ENCODE assay signal across 8 mouse cellular contexts in the genomic region with DNA sequence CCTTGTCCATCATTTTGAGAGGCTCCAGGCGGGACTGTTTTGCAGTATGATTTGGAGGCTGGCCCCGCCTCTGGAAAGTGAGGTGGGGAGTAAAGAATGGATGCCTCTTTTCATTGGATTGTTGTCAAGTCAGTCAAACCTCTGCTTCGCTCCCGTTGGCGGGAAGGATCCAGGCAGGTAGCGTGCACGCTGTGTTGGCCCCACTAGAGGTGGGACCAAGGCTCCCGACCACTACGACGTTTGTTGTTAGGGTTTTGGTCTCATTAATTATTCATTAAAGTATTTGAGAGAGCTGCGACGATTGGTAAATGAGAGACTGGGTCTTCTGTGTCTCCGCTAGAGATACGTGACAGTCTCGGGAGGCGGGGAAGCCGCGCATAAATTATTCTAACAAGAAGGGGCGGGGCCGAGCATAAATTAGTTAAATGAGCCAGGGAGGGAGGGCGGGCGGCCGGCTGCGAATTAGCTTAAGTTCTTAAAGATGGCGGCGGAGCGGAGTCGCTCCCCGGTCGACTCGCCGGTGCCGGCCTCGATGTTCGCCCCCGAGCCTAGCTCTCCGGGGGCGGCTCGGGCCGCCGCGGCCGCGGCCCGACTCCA. TPM values are rescaled to one million over a fixed set of nuclear protein-coding genes. Genes with fewer than 3 reads are reported as not detected.
DNase-seq lines count a peak whose midpoint lies in the region; ATAC-seq lines count a peak whose summit lies in the region.

A gene (plus strand): TSS at position 420 of the 597 bp plus-strand sequence.

- ATAC-seq in erythroblast, adult 5-6 weeks (replicated peaks; ENCODE audit: low FRiP score, poor library complexity, severe bottlenecking): peak; percentile 70
- ATAC-seq in kidney, embryonic 15.5 days (replicated peaks; ENCODE audit: low FRiP score): peak; percentile 96
- peak; percentile 87 for ATAC-seq in monocyte, adult 5-6 weeks (replicated peaks; ENCODE audit: insufficient number of reproducible peaks, low FRiP score, low TSS enrichment, poor library complexity, severe bottlenecking)

- peaks cover 17% of the 10 kb centered on the region for H3K36me3 ChIP-seq in heart, embryonic 10.5 days
- peaks cover 9% of the 10 kb centered on the region; the same call in 1 of the 2 replicates for H3K36me3 ChIP-seq in kidney, embryonic 15.5 days

- 0% methylated on average over 45 of the region's 45 CpGs for WGBS in heart, embryonic 10.5 days
- WGBS in kidney, embryonic 15.5 days: under 1% methylated on average over 45 of the region's 45 CpGs

- peak within 1 kb of the TSS; percentile 94 for H3K4me3 ChIP-seq in heart, embryonic 10.5 days
- H3K4me3 ChIP-seq in kidney, embryonic 15.5 days (replicated peaks): peak within 1 kb of the TSS; percentile 92

- peaks cover 57% of the 10 kb centered on the region for H3K4me1 ChIP-seq in heart, embryonic 10.5 days
- peaks cover 47% of the 10 kb centered on the region for H3K4me1 ChIP-seq in kidney, embryonic 15.5 days

- peak within 1 kb of the TSS; percentile 97 for H3K4me2 ChIP-seq in kidney, embryonic 15.5 days

- H3K27me3 ChIP-seq in heart, embryonic 10.5 days (ENCODE audit: insufficient read depth, poor library complexity, severe bottlenecking): no peaks in the 10 kb centered on the region
- H3K27me3 ChIP-seq in kidney, embryonic 15.5 days: no peaks in the 10 kb centered on the region

- peak within 1 kb of the TSS; percentile 95 for H3K27ac ChIP-seq in heart, embryonic 10.5 days
- H3K27ac ChIP-seq in kidney, embryonic 15.5 days: peak within 1 kb of the TSS; percentile 85

- H3K9me3 ChIP-seq in heart, embryonic 10.5 days: no peaks in the 10 kb centered on the region
- no peaks in the 10 kb centered on the region for H3K9me3 ChIP-seq in kidney, embryonic 15.5 days (replicated peaks)

- DNase-seq in B cell, adult 2 months: peak; percentile 93 to 96
- peak; percentile 100 for DNase-seq in brain, adult 2 months (ENCODE audit: low read depth, low spot score)
- peak; percentile 100 for DNase-seq in heart, embryonic 10.5 days (ENCODE audit: low spot score)
- DNase-seq in liver: peak; percentile 97
- peak; percentile 93 to 94 for DNase-seq in spleen, postnatal 4 days (ENCODE audit: low spot score in 2 of 2)

- peak within 1 kb of the TSS; percentile 89 for H3K9ac ChIP-seq in kidney, embryonic 15.5 days

RNA-seq across cellular contexts. Expression of the gene that starts here (rescaled TPM):
- total RNA-seq in erythroblast, adult 5-6 weeks (2015; ENCODE audit: low replicate concordance): 14.4 and 35.2 TPM in 2 replicates
- total RNA-seq in erythroblast, adult 5-6 weeks (2017; ENCODE audit: low replicate concordance): 23.6 and 31.2 TPM in 2 replicates
- polyA plus RNA-seq in heart, embryonic 10.5 days (2016; fragmentation: Nextera tagmentation; extraction: Ambion mirVana): 38.1 and 38.3 TPM in 2 replicates
- 32.6 and 36.5 TPM in 2 replicates for polyA plus RNA-seq in kidney, embryonic 15.5 days (2015; fragmentation: Nextera tagmentation; extraction: Ambion mirVana)
- 53.0 to 76.7 TPM (median 73.7 TPM) in 3 replicates for total RNA-seq in monocyte, adult 5-6 weeks (2017)

Comparison
In these comparisons a context has a peak if more than half of its experiments do, and no peak if none do; other contexts are left out.
1. Peak in every context shown above with its lines: DNase-seq, ATAC-seq, H3K4me3 ChIP-seq and H3K27ac ChIP-seq.